Mouse (Mus musculus) G1E-ER4 (cell line): ENCODE measurements around the gene Vdr. TPM values are rescaled to one million over a fixed set of nuclear protein-coding genes. Genes with fewer than 3 reads are reported as not detected.

Source experiments
- GATA1 ChIP-seq: IDR thresholded peaks from one replicate; pipeline ENCODE4 v1.8.0; 2012; ENCODE audit warnings: low read length, inconsistent platforms
- polyA plus RNA-seq: library from polyadenylated mRNA; stranded (reverse); fragments of >175 nt; gene quantifications from 2 replicates; pipeline ENCODE4 v1.2.3, GENCODE M21; 2012

Gene Vdr
- polyA plus RNA-seq = not detected in 2 replicates

DNA sequence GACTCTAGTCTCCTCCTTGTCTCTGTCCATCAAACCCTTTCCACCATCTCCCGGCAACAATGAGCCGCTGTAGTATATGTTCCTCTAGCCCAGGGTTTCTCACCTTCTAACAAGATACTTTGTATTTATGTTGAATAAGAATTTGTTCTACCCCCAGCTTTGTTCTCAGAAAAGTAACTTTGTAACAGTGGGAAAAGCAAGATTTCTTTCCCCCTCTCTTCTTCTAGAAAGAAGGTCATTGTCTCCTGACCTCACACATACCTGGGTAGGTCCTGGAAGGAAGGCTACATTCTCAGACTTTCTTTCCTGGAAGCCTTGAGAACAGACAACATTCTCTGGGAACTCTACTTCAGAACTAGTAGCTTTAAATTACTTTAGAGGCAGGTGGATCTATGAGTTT lies at the start of gene Vdr:
Gene Vdr, minus strand, starts transcription at position 101 of the 400 bp plus-strand sequence.
- no peak for TF ChIP-seq GATA1

DNA sequence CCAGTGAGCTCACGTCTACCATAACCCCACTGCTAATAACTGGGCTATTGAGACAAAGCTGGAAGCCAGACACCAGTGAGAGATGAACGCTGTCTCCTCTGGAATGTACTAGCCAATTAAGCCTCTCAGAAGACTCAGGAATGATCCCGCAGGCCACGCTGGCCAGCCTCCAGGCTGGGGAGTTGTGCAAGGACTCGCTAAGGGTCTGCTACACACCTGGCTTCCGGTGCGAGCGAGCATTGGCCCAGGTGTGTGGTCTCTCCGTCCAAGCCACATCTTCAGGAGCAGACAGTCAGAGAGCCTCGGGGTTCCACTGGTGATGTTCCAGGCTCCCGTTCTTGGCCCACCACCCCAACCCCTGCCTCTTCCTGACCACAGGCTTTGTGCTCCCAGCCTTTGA lies 46.0 kb upstream of the Vdr start:
- TF ChIP-seq GATA1 = no peak

DNA sequence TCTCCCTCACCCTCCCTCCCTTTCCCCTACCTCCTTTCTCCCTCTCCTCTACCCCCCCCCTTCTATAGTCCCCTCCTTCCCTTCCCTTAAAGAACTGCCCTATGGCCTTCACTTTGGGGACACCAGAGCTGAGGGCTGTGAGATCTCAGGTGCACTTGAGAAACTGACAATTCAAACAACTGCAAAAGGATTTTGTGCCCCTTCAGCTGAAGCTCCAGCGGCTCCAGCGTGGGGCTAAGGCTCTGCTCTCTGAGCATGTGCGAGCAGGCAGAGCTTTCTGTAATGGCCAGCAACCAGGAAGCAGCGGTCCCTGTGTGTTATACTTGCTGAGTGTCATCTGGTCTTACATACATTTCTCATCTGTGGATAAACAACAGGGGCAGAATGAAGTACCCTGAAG lies 45.3 kb upstream of the Vdr start:
- no peak for TF ChIP-seq GATA1

DNA sequence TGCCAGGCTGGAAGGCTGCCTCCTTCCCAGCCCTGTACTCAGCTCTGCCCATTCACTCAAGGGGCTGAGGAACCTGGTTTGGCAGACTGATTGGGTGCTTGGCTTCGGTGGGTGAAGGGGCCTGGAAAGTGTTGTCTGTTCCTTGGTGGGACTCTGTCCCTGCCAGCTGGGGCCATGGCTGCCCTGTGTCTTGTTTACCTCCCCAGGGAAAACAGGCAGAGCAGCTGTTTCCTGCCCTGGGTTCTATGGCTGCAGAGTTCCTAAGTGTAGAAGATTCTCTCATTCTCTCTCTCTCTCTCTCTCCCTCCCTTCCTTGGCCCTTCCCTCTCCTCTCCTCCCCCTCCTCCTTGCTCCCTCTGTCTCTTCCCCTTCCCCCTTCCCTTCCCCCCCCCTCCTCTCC lies 44.9 kb upstream of the Vdr start:
- TF ChIP-seq GATA1 = no peak

- no peak for TF ChIP-seq GATA1
Measured at GRCm38 (mm10) chr15:97954671-97955070, 44.2 kb upstream of the Vdr start.

- no peak for TF ChIP-seq GATA1
Measured at GRCm38 (mm10) chr15:97952889-97953189, 42.4 kb upstream of the Vdr start.

DNA sequence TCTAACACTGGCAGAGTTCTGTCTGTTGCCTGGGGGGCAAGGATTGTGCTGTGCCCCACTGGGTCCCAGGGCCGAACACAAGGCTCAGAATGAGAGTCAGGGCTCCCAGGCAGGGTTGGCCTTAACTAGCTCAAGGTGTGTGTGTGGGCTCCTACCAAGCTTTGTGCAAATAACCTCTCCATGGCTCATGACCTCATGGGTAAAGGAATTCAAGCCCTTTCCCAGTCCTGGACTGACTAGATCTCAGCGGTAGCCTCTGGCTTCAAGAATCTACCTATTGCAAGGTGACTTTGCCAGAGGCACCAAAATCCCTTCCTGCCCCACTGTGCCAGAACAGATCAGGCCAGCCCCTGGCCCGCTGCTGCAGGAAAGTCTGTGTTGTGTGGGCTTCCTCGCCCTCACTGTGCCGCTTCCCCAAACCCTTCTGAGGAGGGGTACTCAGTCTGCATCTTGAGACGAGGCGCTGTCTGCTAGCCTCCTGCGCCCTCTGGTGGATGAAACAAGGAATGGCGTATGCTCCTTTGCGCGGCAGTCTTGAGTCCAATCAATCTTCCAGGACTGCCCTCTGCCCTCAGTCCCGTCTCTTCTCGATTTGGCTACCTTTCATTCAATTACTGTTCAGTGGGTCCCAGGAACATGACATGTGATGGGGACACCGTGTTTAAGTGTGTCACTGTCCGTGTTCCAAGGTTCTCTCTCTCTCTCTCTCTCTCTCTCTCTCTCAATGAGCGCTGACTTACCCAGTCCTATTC lies 41.9 kb upstream of the Vdr start:
- TF ChIP-seq GATA1 = no peak

DNA sequence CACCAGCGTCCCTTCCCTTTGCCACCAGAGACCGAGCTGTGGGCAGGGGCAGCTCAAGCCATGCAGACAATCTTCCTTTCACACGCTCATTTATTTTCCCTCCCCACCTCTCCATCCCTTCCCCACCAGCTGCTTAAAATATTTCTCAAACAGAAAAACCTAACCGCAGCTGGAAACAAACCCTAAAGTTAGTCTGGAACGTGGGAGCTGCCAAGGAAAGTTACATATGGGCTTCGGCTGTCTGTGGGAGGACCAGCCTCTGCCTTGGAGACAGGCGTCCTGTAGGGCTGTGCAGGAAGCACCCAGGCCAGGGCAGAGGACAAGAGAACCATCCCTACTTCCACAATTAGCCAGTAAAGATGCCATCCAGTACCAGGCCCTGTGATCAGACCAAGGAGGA lies 39.8 kb upstream of the Vdr start:
- no peak for TF ChIP-seq GATA1

DNA sequence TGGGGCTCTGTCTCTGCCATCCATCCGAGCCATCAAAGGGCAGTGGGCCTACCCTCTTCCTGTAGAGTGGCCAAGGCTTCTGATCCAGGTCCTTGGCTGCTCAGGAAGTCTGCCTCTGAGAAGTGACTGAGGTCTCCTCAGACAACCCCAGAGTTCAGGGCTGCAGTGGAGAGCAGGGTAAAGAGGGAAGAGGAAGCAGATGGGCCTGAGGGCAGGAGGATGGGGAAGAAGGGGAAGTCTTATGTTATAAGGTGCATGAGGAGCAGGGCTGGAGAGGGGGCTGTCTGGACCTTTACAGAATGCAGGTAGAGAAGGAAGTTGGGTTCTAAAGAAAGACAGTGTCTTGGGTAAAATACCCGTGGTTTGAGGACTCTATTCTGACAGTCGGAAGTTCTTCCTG lies 39.3 kb upstream of the Vdr start:
- no peak for TF ChIP-seq GATA1

DNA sequence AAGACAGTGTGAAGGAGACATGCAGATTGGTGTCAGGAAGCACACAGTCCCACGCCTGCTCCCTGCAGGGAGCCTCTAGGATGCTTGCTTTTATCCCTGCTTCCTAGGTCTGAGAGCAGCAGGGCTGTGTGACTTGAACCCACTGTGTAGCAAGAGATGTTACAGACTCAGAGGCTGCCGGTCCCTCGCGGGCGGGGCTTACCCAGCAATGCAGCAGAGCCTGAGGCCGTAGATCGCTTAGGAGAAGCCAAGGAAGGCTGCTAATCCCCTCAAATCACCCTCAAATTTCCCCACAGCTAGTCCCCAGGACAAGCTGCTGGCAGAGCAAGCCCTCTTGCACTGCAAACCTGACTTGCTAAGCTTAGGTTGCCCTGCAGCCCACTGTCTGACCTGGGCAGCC lies 38.3 kb upstream of the Vdr start:
- no peak for TF ChIP-seq GATA1

- no peak for TF ChIP-seq GATA1
Measured at GRCm38 (mm10) chr15:97945656-97946315, 35.4 kb upstream of the Vdr start.

DNA sequence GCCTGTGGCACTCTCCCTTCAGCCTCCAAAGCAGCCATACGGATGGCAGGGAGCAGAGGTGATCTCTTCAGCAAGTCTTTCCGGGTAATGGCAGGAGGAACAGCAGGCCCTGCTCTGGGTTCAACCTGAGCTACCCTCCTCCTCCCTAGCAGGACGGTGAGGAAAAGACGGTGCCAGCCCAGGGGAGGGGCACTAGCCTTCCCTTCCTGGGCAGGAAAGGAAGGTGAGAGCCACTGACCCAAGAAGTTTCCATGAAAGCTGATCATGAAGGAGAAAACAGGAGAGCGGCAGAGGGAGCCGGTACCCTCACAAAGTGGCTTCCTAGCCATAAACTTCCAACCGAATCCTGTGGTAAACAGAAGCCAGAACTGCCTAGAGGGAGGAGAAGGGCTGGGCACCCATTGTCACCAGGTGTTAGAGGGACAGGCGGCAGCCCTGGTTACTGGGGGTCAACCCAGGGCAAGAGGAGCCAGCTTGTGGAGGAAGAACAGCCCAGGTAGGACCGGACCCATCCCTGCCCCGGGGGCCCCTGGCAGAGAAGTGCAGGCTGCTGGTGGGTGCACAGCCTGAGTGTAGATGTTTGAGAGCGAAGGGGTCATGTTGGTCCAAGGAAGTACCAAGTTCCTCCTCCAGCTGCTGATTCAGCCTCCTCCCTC lies 34.6 kb upstream of the Vdr start:
- no peak for TF ChIP-seq GATA1

- no peak for TF ChIP-seq GATA1
Measured at GRCm38 (mm10) chr15:97943356-97943755, 32.9 kb upstream of the Vdr start.

GRCm38 (mm10) chr15:97942538-97942937 lies 32.1 kb upstream of the Vdr start:
- no peak for TF ChIP-seq GATA1

DNA sequence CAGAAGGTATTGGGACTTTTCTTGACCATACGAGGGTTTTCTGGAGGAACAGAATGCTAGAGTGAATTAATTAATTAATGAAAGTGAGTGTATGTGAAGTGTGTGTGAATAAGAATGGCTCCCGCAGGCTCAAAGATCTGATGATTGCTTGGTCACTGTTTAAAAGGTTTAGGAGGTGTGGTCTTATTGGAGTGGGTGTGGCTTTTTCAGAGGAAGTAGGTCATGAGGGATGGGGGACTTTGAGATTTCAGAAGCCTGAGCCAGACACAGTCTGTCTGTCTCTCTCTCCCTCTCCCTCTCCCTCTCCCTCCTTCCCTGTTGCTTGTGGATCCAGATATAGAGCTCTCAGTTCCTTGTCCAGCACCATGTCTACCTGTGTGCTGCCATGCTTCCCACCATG lies 30.9 kb upstream of the Vdr start:
- TF ChIP-seq GATA1 = no peak

DNA sequence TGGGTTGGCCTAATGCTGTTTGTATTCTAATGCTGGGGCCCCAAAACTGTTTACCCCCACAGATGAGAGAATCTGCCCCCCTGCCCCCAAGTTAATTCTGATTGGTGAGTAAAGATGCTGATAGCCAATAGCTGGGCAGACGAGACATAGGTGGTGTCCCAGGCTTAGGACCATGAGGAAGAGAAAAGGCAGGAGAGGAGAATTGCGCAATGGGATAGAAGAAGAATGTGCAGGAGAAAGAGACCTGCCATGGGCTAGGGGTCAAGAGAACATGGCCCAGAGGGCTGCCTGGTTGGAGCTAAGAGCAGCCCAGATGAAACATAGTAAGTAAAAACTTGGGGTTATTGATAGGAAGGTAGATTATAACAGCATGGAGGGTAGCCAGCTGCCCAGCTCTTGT lies 29.7 kb upstream of the Vdr start:
- TF ChIP-seq GATA1 = no peak

GRCm38 (mm10) chr15:97938580-97938979 lies 28.1 kb upstream of the Vdr start:
- TF ChIP-seq GATA1 = no peak
